Mouse (Mus musculus) myocyte (in vitro differentiated cells): ENCODE data around the gene Top2a. TPM values are rescaled to one million over a fixed set of nuclear protein-coding genes. Genes with fewer than 3 reads are reported as not detected.

Experiments
- H3K27me3 ChIP-seq: one replicate; pipeline ENCODE4 v1.6.1; 2011; ENCODE audit not compliant: control insufficient read depth, insufficient read depth, insufficient read length
- H3K36me3 ChIP-seq: one replicate; pipeline ENCODE4 v1.6.1; 2011; ENCODE audit not compliant: control insufficient read depth, insufficient read depth
- H3K4me2 ChIP-seq: one replicate; pipeline ENCODE4 v1.6.1; 2011; ENCODE audit warnings: low read depth, control low read depth
- H3K4me3 ChIP-seq: one replicate; pipeline ENCODE4 v1.5.1; 2011; ENCODE audit warnings: mild to moderate bottlenecking, control low read depth, moderate library complexity
- H3K79me2 ChIP-seq: one replicate; pipeline ENCODE4 v1.6.1; 2011; ENCODE audit not compliant: control insufficient read depth, insufficient read depth
- H3ac ChIP-seq: one replicate; pipeline ENCODE4 v1.6.1; 2011; ENCODE audit not compliant: control insufficient read depth, insufficient read length
- CEBPB ChIP-seq: IDR thresholded peaks from 2 replicates; pipeline ENCODE4 v1.6.1; 2011; ENCODE audit warnings: mild to moderate bottlenecking, moderate library complexity; ENCODE audit not compliant: poor library complexity, insufficient read depth, severe bottlenecking
- E2F4 ChIP-seq: IDR thresholded peaks from one replicate; pipeline ENCODE4 v1.6.1; 2011; ENCODE audit warnings: mild to moderate bottlenecking, control low read depth, moderate library complexity; ENCODE audit not compliant: insufficient read depth
- MAX ChIP-seq: IDR thresholded peaks from one replicate; pipeline ENCODE4 v1.6.1; 2011; ENCODE audit warnings: low read depth, mild to moderate bottlenecking, control low read depth
- MYOD1 ChIP-seq, 3 experiments: IDR thresholded peaks; one replicate each; pipeline ENCODE4 v1.6.1; 2011; ENCODE audit warnings: control low read depth in 2 of 3, low read depth in 2 of 3, mild to moderate bottlenecking in 2 of 3, moderate library complexity in 1 of 3; ENCODE audit not compliant: insufficient read length in 2 of 3, control insufficient read depth in 1 of 3
- MYOG ChIP-seq, 3 experiments: IDR thresholded peaks; one replicate each; pipeline ENCODE4 v1.6.1; 2011; ENCODE audit warnings: control low read depth in 2 of 3, low read depth in 2 of 3, mild to moderate bottlenecking in 2 of 3; ENCODE audit not compliant: insufficient read length in 2 of 3, control insufficient read depth in 1 of 3, insufficient read depth in 1 of 3
- POLR2A ChIP-seq: IDR thresholded peaks from one replicate; pipeline ENCODE4 v1.6.1; 2011; ENCODE audit warnings: low read depth, mild to moderate bottlenecking, control low read depth, moderate library complexity; ENCODE audit not compliant: insufficient read length
- POLR2AphosphoS2 ChIP-seq: IDR thresholded peaks from one replicate; pipeline ENCODE4 v1.6.1; 2011; ENCODE audit warnings: low read depth, control low read depth; ENCODE audit not compliant: insufficient read length
- REST ChIP-seq: IDR thresholded peaks from one replicate; pipeline ENCODE4 v1.6.1; 2011; ENCODE audit warnings: mild to moderate bottlenecking, control low read depth, moderate library complexity; ENCODE audit not compliant: insufficient read depth, insufficient read length
- SRF ChIP-seq: IDR thresholded peaks from one replicate; pipeline ENCODE4 v1.6.1; 2011; ENCODE audit warnings: low read depth; ENCODE audit not compliant: control insufficient read depth, insufficient read length
- TCF12 ChIP-seq: IDR thresholded peaks from one replicate; pipeline ENCODE4 v1.6.1; 2011; ENCODE audit warnings: mild to moderate bottlenecking, control low read depth; ENCODE audit not compliant: poor library complexity, insufficient read depth, severe bottlenecking
- TCF3 ChIP-seq: IDR thresholded peaks from one replicate; pipeline ENCODE4 v1.6.1; 2011; ENCODE audit warnings: low read depth, control low read depth; ENCODE audit not compliant: insufficient read length
- USF1 ChIP-seq: IDR thresholded peaks from one replicate; pipeline ENCODE4 v1.6.1; 2011; ENCODE audit warnings: low read depth, mild to moderate bottlenecking, control low read depth, moderate library complexity
- polyA plus RNA-seq: library from polyadenylated mRNA; unstranded; fragments of >200 nt; fragmentation: generic; extraction: Trizol; gene quantifications from one replicate; pipeline ENCODE4 v1.2.1, GENCODE M21; 2012; ENCODE audit warnings: missing spikeins

The Top2a gene
- polyA plus RNA-seq, 1 experiment = 39.9 TPM

DNA sequence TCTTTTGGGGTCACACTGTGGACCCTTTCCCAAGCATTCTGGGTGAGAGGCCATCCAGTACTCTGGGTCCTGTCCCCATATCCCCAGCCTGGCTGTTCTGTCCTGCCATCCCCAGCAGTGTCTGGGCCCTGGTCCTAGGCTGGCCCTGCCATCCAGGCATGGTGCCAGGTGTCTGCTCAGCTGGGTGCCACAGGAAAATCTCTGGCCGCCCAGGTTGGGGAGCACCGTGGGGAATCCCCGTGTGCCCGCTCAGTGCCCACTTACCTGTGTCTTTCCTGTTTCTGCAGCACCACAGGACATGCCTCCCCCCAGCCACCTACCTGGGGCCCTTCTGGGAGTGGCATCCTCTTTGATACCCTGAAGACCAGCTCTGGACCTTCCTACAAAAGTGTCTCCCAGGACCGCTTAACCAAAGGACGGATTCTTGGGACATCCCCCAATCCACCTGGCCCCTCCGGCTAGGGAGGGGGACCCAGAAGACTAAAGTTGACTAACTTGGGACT is 74.0 kb downstream of the Top2a start:
- H3ac ChIP-seq = no peak overlapping the region
- no peak overlapping the region for H3K4me2 ChIP-seq
- no peaks in the 10 kb centered on the region for H3K36me3 ChIP-seq
- H3K79me2 ChIP-seq = peaks cover 85% of the 10 kb centered on the region
- no peaks in the 10 kb centered on the region for H3K27me3 ChIP-seq
- no peak for TF ChIP-seq MAX
- TF ChIP-seq POLR2AphosphoS2 = no peak
- no peak for TF ChIP-seq TCF12
- no peak for TF ChIP-seq USF1
- no peak for TF ChIP-seq E2F4
- no peak for TF ChIP-seq TCF3
- no peak for TF ChIP-seq CEBPB
- no peak for TF ChIP-seq MYOD1 (IDR thresholded peaks at IDR 0.05; ENCODE audit: control insufficient read depth in 1 of 3, insufficient read length in 2 of 3, low read depth in 2 of 3)
- no peak for TF ChIP-seq SRF
- TF ChIP-seq POLR2A = no peak
- H3K4me3 ChIP-seq = no peak overlapping the region

DNA sequence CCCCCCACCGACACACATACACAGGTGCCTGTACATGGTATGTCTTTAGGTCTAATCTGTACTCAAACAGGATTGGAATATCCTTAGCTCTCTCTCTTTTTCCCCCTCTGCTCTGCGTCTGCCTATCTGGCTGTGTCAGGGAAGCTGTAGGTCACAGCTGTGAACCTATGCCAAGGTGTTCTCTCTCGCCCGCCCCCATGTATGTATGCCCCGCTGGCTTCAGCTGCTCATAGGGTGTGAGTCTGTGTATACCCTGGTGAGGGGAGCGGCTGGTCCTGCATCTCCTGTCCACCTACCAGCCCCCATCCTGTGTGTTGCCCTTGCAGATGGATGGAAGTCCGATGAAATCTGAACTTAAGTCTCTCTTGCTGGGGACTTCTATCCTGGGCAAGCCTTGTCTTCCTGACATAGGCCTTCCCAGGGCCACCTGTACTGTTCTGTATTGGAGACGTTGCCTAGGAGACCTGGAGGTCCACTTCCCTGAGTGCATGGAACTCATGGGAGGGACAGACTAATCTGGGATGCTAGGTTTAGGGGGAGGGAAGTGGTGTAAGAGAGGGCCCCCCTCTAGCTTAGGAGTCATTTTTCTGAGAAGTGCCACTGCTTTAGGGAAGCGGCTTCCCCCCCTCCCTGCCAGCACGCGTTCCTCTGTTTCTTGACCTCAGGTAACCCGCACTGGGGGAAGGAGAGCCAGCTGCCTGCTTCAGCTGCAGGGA is 74.6 kb downstream of the Top2a start:
- H3ac ChIP-seq = no peak overlapping the region
- no peaks in the 10 kb centered on the region for H3K36me3 ChIP-seq
- TF ChIP-seq MYOG (IDR thresholded peaks at IDR 0.05; ENCODE audit: control insufficient read depth in 1 of 3, insufficient read depth in 1 of 3, insufficient read length in 2 of 3, low read depth in 2 of 3) (no peak), CEBPB (no peak)
- no peak overlapping the region for H3K4me3 ChIP-seq
- H3K27me3 ChIP-seq = no peaks in the 10 kb centered on the region
- peaks cover 85% of the 10 kb centered on the region for H3K79me2 ChIP-seq
- no peak overlapping the region for H3K4me2 ChIP-seq

- Histone ChIP-seq H3K36me3 (no peaks in the 10 kb centered on the region), H3K79me2 (peaks cover 86% of the 10 kb centered on the region), H3K27me3 (no peaks in the 10 kb centered on the region), H3K4me3 (no peak overlapping the region), H3K4me2 (peak overlapping the region; percentile 41), H3ac (no peak overlapping the region)
- TF ChIP-seq REST (no peak), CEBPB (no peak), MYOD1 (IDR thresholded peaks at IDR 0.05; ENCODE audit: control insufficient read depth in 1 of 3, insufficient read length in 2 of 3, low read depth in 2 of 3) (peak in 1 of 3 experiments; percentile 17)
These were observed 75.9 kb downstream of the Top2a start for GRCm38 (mm10) chr11:98947969-98948569.

DNA sequence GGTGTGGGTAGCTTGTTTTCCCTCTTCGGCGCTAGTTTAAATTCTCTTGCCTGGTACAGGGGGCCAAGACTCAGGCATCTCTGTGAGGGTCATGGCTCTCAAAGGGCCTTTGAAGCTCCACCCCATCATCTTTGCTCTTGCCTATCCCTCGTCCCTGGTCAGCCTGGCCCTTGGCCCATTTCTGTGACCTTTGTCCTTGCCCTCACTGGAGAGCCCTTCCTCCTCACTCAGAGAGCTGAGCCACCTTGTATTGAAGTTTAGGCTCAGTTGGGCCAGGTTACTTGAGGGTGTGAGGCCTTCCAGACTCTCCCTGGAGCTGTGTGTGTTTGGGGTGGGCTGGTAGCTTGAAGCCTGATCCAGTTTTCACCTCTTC is 78.4 kb downstream of the Top2a start:
- no peaks in the 10 kb centered on the region for H3K27me3 ChIP-seq
- H3ac ChIP-seq = no peak overlapping the region
- H3K36me3 ChIP-seq = no peaks in the 10 kb centered on the region
- TF ChIP-seq E2F4 (no peak), MAX (no peak), TCF12 (no peak), REST (no peak), SRF (no peak), TCF3 (no peak), POLR2A (no peak)
- peaks cover 83% of the 10 kb centered on the region for H3K79me2 ChIP-seq
- peak overlapping the region; percentile 73 for H3K4me3 ChIP-seq
- H3K4me2 ChIP-seq = peak overlapping the region; percentile 96

DNA sequence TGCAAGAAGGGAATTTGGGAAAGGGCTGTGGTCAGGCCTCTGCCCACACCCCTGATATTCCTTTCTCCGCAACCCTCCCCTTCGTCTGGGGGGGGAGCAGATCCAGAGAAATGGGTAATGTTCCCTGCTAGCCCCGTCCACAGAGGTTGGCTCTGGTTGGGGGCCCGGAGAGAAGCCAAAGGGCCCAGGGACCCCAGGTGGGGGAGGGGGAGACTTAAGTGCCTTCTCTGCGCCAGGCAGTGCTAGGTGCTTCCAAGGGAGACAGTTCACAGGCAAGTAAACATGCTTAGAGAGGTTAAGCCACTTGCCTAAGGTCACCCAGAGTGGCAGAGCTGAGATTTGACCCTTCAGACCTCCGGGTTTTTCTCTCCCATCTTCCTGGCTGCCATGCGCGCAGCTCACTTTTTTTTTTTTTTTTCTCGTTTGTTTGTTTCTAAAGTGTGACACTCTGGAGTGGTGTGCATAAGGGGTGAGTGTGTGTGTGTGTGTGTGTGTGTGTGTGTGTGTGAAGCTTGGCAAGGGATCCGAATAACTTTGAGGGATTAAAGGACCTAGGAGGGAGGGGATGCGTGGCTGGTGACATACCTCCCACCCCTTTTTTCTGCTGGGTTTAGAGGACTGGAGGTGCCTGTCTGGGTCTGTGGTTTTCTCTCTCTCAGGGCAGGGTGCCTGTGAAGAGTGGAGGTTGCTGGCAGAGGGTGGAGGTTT is 78.9 kb downstream of the Top2a start:
- Histone ChIP-seq H3K4me2 (peak overlapping the region; percentile 96), H3K27me3 (no peaks in the 10 kb centered on the region), H3K4me3 (peak overlapping the region; percentile 73), H3ac (no peak overlapping the region), H3K36me3 (no peaks in the 10 kb centered on the region), H3K79me2 (peaks cover 85% of the 10 kb centered on the region)
- TF ChIP-seq REST (no peak), POLR2AphosphoS2 (no peak), POLR2A (no peak), USF1 (no peak), MAX (no peak), E2F4 (no peak), TCF3 (no peak), MYOD1 (IDR thresholded peaks at IDR 0.05; ENCODE audit: control insufficient read depth in 1 of 3, insufficient read length in 2 of 3, low read depth in 2 of 3) (no peak), SRF (no peak), CEBPB (no peak), MYOG (IDR thresholded peaks at IDR 0.05; ENCODE audit: control insufficient read depth in 1 of 3, insufficient read depth in 1 of 3, insufficient read length in 2 of 3, low read depth in 2 of 3) (no peak), TCF12 (no peak)
